Mouse (Mus musculus): ENCODE measurements around the gene Akr1c19. TPM values are rescaled to one million over a fixed set of nuclear protein-coding genes. Genes with fewer than 3 reads are reported as not detected.
"Not testable (repeated sequence)": the region's sequence is repeated elsewhere in the genome, so short reads cannot be mapped to it uniquely, and the experiment has no call there.

Akr1c19 gene
- polyA plus RNA-seq, 1 experiment = 0.56 TPM

- H3K4me1 ChIP-seq (ENCODE audit: control insufficient read depth, insufficient read depth, low read length) = no peaks in the 10 kb centered on the region
- H3K4me3 ChIP-seq (ENCODE audit: control insufficient read depth, low read depth, low read length) = no peak overlapping the region
- TF ChIP-seq POLR2A (IDR thresholded peaks at IDR 0.05; ENCODE audit: control insufficient read depth, low read depth, low read length) (no peak), CTCF (IDR thresholded peaks at IDR 0.05; ENCODE audit: control insufficient read depth, insufficient read depth, insufficient replicate concordance, low read depth, low read length) (no peak)
- no peaks in the 10 kb centered on the region for H3K27me3 ChIP-seq (ENCODE audit: control insufficient read depth, insufficient read depth, low read length)
- no peak overlapping the region for H3K27ac ChIP-seq (ENCODE audit: control insufficient read depth, insufficient read depth, low read depth, low read length)
- H3K36me3 ChIP-seq (ENCODE audit: control insufficient read depth, insufficient read depth, low read length) = no peaks in the 10 kb centered on the region
Observed at GRCm38 (mm10) chr13:4206147-4206903, 22.2 kb upstream of the Akr1c19 start.

GRCm38 (mm10) chr13:4211560-4212299 lies 16.8 kb upstream of the Akr1c19 start:
- Histone ChIP-seq H3K27ac (ENCODE audit: control insufficient read depth, insufficient read depth, low read depth, low read length) (no peak overlapping the region), H3K4me3 (ENCODE audit: control insufficient read depth, low read depth, low read length) (no peak overlapping the region), H3K36me3 (ENCODE audit: control insufficient read depth, insufficient read depth, low read length) (no peaks in the 10 kb centered on the region), H3K27me3 (ENCODE audit: control insufficient read depth, insufficient read depth, low read length) (no peaks in the 10 kb centered on the region), H3K4me1 (ENCODE audit: control insufficient read depth, insufficient read depth, low read length) (no peaks in the 10 kb centered on the region)
- TF ChIP-seq POLR2A (IDR thresholded peaks at IDR 0.05; ENCODE audit: control insufficient read depth, low read depth, low read length) (no peak), CTCF (IDR thresholded peaks at IDR 0.05; ENCODE audit: control insufficient read depth, insufficient read depth, insufficient replicate concordance, low read depth, low read length) (no peak)

- Histone ChIP-seq H3K27me3 (ENCODE audit: control insufficient read depth, insufficient read depth, low read length) (no peaks in the 10 kb centered on the region), H3K36me3 (ENCODE audit: control insufficient read depth, insufficient read depth, low read length) (no peaks in the 10 kb centered on the region), H3K4me1 (ENCODE audit: control insufficient read depth, insufficient read depth, low read length) (no peaks in the 10 kb centered on the region), H3K4me3 (ENCODE audit: control insufficient read depth, low read depth, low read length) (no peak overlapping the region), H3K27ac (ENCODE audit: control insufficient read depth, insufficient read depth, low read depth, low read length) (no peak overlapping the region)
- TF ChIP-seq POLR2A (IDR thresholded peaks at IDR 0.05; ENCODE audit: control insufficient read depth, low read depth, low read length) = no peak
- TF ChIP-seq CTCF (IDR thresholded peaks at IDR 0.05; ENCODE audit: control insufficient read depth, insufficient read depth, insufficient replicate concordance, low read depth, low read length) = no peak
Observed at GRCm38 (mm10) chr13:4212309-4212708, 16.2 kb upstream of the Akr1c19 start.

- not testable (repeated sequence) for H3K36me3 ChIP-seq (ENCODE audit: control insufficient read depth, insufficient read depth, low read length); H3K27me3 ChIP-seq (ENCODE audit: control insufficient read depth, insufficient read depth, low read length); H3K4me3 ChIP-seq (ENCODE audit: control insufficient read depth, low read depth, low read length); H3K4me1 ChIP-seq (ENCODE audit: control insufficient read depth, insufficient read depth, low read length); H3K27ac ChIP-seq (ENCODE audit: control insufficient read depth, insufficient read depth, low read depth, low read length)
Observed at GRCm38 (mm10) chr13:4215496-4215895, 13.0 kb upstream of the Akr1c19 start.

- Histone ChIP-seq H3K4me1 (ENCODE audit: control insufficient read depth, insufficient read depth, low read length) (no peaks in the 10 kb centered on the region), H3K27ac (ENCODE audit: control insufficient read depth, insufficient read depth, low read depth, low read length) (no peak overlapping the region), H3K36me3 (ENCODE audit: control insufficient read depth, insufficient read depth, low read length) (no peaks in the 10 kb centered on the region), H3K4me3 (ENCODE audit: control insufficient read depth, low read depth, low read length) (no peak overlapping the region), H3K27me3 (ENCODE audit: control insufficient read depth, insufficient read depth, low read length) (no peaks in the 10 kb centered on the region)
- TF ChIP-seq CTCF (IDR thresholded peaks at IDR 0.05; ENCODE audit: control insufficient read depth, insufficient read depth, insufficient replicate concordance, low read depth, low read length) = no peak
- TF ChIP-seq POLR2A (IDR thresholded peaks at IDR 0.05; ENCODE audit: control insufficient read depth, low read depth, low read length) = no peak
Observed at GRCm38 (mm10) chr13:4230841-4231623, 2.5 kb downstream of the Akr1c19 start.

- H3K27ac ChIP-seq (ENCODE audit: control insufficient read depth, insufficient read depth, low read depth, low read length) = no peak overlapping the region
Observed at GRCm38 (mm10) chr13:4233135-4233534, 4.6 kb downstream of the Akr1c19 start.

GRCm38 (mm10) chr13:4233536-4234172 lies 5.2 kb downstream of the Akr1c19 start:
- Histone ChIP-seq H3K36me3 (ENCODE audit: control insufficient read depth, insufficient read depth, low read length) (no peaks in the 10 kb centered on the region), H3K27ac (ENCODE audit: control insufficient read depth, insufficient read depth, low read depth, low read length) (no peak overlapping the region), H3K27me3 (ENCODE audit: control insufficient read depth, insufficient read depth, low read length) (no peaks in the 10 kb centered on the region), H3K4me3 (ENCODE audit: control insufficient read depth, low read depth, low read length) (no peak overlapping the region), H3K4me1 (ENCODE audit: control insufficient read depth, insufficient read depth, low read length) (no peaks in the 10 kb centered on the region)
- TF ChIP-seq CTCF (IDR thresholded peaks at IDR 0.05; ENCODE audit: control insufficient read depth, insufficient read depth, insufficient replicate concordance, low read depth, low read length) = no peak
- TF ChIP-seq POLR2A (IDR thresholded peaks at IDR 0.05; ENCODE audit: control insufficient read depth, low read depth, low read length) = no peak

More at GRCm38 (mm10) chr13:4233135-4233534, 4.6 kb downstream of the Akr1c19 start:
- no peaks in the 10 kb centered on the region for H3K27me3 ChIP-seq (ENCODE audit: control insufficient read depth, insufficient read depth, low read length)
- no peak for TF ChIP-seq POLR2A (IDR thresholded peaks at IDR 0.05; ENCODE audit: control insufficient read depth, low read depth, low read length)
- TF ChIP-seq CTCF (IDR thresholded peaks at IDR 0.05; ENCODE audit: control insufficient read depth, insufficient read depth, insufficient replicate concordance, low read depth, low read length) = no peak
- no peaks in the 10 kb centered on the region for H3K36me3 ChIP-seq (ENCODE audit: control insufficient read depth, insufficient read depth, low read length)
- no peak overlapping the region for H3K4me3 ChIP-seq (ENCODE audit: control insufficient read depth, low read depth, low read length)
- H3K4me1 ChIP-seq (ENCODE audit: control insufficient read depth, insufficient read depth, low read length) = no peaks in the 10 kb centered on the region
